Mouse (Mus musculus) hindbrain, embryonic 14.5 days (tissue): Measurements from ENCODE around the gene Fam120a. TPM values are rescaled to one million over a fixed set of nuclear protein-coding genes. Genes with fewer than 3 reads are reported as not detected.
A peak's percentile ranks its signal among the peaks of the same experiment; 100 is the strongest.

Experiments
- ATAC-seq: fragments of 200-750 bp; cut with Nextera tagmentation; 2 replicates; pipeline ENCODE4 v1.8.0; 2017; ENCODE audit warnings: moderate number of reproducible peaks, mild to moderate bottlenecking, moderate TSS enrichment, moderate library complexity; ENCODE audit not compliant: low FRiP score
- DNase-seq: peaks from one replicate; pipeline ENCODE4 v3.0.0-alpha.2; 2015; ENCODE audit warnings: low spot score
- H3K27ac ChIP-seq: fragments of 300-500 bp; sonication (generic); 2 replicates; pipeline ENCODE4 v1.5.1; 2014; ENCODE audit warnings: mild to moderate bottlenecking, moderate library complexity
- H3K27me3 ChIP-seq: fragments of 300-500 bp; sonication (generic); 2 replicates; pipeline ENCODE4 v1.6.1; 2014; ENCODE audit warnings: mild to moderate bottlenecking, low read length, mixed read lengths; ENCODE audit not compliant: control insufficient read depth, insufficient read depth
- H3K36me3 ChIP-seq: fragments of 300-500 bp; sonication (generic); replicated peaks from 2 replicates; pipeline ENCODE4 v1.6.1; 2014; ENCODE audit not compliant: control insufficient read depth, insufficient read depth
- H3K4me1 ChIP-seq: fragments of 300-500 bp; sonication (generic); replicated peaks from 2 replicates; pipeline ENCODE4 v1.6.1; 2014; ENCODE audit warnings: antibody characterized with exemption, low read length, mixed read lengths; ENCODE audit not compliant: control insufficient read depth, insufficient read depth
- H3K4me2 ChIP-seq: fragments of 300-500 bp; sonication (generic); replicated peaks from 2 replicates; pipeline ENCODE4 v1.6.1; 2014; ENCODE audit warnings: mild to moderate bottlenecking, moderate library complexity
- H3K4me3 ChIP-seq: fragments of 300-500 bp; sonication (generic); replicated peaks from 2 replicates; pipeline ENCODE4 v1.5.1; 2014; ENCODE audit warnings: mild to moderate bottlenecking, low read length
- H3K9ac ChIP-seq: fragments of 300-500 bp; sonication (generic); 2 replicates; pipeline ENCODE4 v1.6.1; 2014
- H3K9me3 ChIP-seq: fragments of 300-500 bp; sonication (generic); 2 replicates; pipeline ENCODE4 v1.6.1; 2016; ENCODE audit warnings: low read length; ENCODE audit not compliant: control insufficient read depth
- WGBS: fragments of 180-500 bp; shearing (Covaris S2); extraction: QIAGEN DNeasy Blood & Tissue Kit; methylation state at CpG from one replicate; pipeline ENCODE4 v1.1.7; 2014; 5-methylcytosine and 5-hydroxymethylcytosine counted together
- polyA plus RNA-seq: library from polyadenylated mRNA; unstranded; fragments of >200 nt; fragmentation: Nextera tagmentation; extraction: Ambion mirVana; gene quantifications from 2 replicates; pipeline ENCODE4 v1.2.1, GENCODE M21; 2014

Fam120a gene
- polyA plus RNA-seq, 1 experiment from 2014 or later, result 16.6 TPM

- 67% methylated on average over 5 of the region's 5 CpGs for WGBS
- ATAC-seq (no peak), DNase-seq (no peak)
- Histone ChIP-seq H3K4me2 (no peak overlapping the region), H3K27me3 (no peaks in the 10 kb centered on the region), H3K4me1 (no peaks in the 10 kb centered on the region), H3K36me3 (no peaks in the 10 kb centered on the region), H3K4me3 (no peak overlapping the region), H3K27ac (no peak overlapping the region), H3K9me3 (no peaks in the 10 kb centered on the region), H3K9ac (no peak overlapping the region)
These were observed 125.8 kb downstream of the Fam120a start for GRCm38 (mm10) chr13:48841905-48842592.

- Histone ChIP-seq H3K27ac (no peak overlapping the region), H3K4me3 (no peak overlapping the region), H3K4me2 (no peak overlapping the region), H3K9me3 (no peaks in the 10 kb centered on the region), H3K9ac (no peak overlapping the region), H3K4me1 (no peaks in the 10 kb centered on the region), H3K27me3 (no peaks in the 10 kb centered on the region), H3K36me3 (no peaks in the 10 kb centered on the region)
- 92% methylated on average over 2 of the region's 2 CpGs for WGBS
- DNase-seq (no peak), ATAC-seq (no peak)
These were observed 129.5 kb downstream of the Fam120a start for GRCm38 (mm10) chr13:48838284-48838683.

- no peaks in the 10 kb centered on the region for H3K4me1 ChIP-seq
- H3K36me3 ChIP-seq, result no peaks in the 10 kb centered on the region
- H3K27ac ChIP-seq, result no peak overlapping the region
- DNase-seq (no peak), ATAC-seq (no peak)
- H3K4me2 ChIP-seq, result no peak overlapping the region
- H3K27me3 ChIP-seq, result no peaks in the 10 kb centered on the region
- H3K9ac ChIP-seq, result no peak overlapping the region
- WGBS, result 86% methylated on average over 6 of the region's 6 CpGs
- no peak overlapping the region for H3K4me3 ChIP-seq
- H3K9me3 ChIP-seq, result no peaks in the 10 kb centered on the region
These were observed 130.3 kb downstream of the Fam120a start for GRCm38 (mm10) chr13:48837537-48837936.

GRCm38 (mm10) chr13:48830528-48831250, 137.1 kb downstream of the Fam120a start:
- H3K9me3 ChIP-seq, result no peaks in the 10 kb centered on the region
- H3K27ac ChIP-seq, result peak overlapping the region; percentile 69
- H3K4me2 ChIP-seq, result no peak overlapping the region
- no peaks in the 10 kb centered on the region for H3K27me3 ChIP-seq
- H3K9ac ChIP-seq, result no peak overlapping the region
- H3K4me3 ChIP-seq, result no peak overlapping the region
- WGBS, result 66% methylated on average over 14 of the region's 14 CpGs
- ATAC-seq (no peak), DNase-seq (peak; percentile 35)
- peaks cover 5% of the 10 kb centered on the region; the same call in 1 of the 2 replicates for H3K4me1 ChIP-seq
- H3K36me3 ChIP-seq, result peaks cover 46% of the 10 kb centered on the region

GRCm38 (mm10) chr13:48829780-48830179, 138.0 kb downstream of the Fam120a start:
- Histone ChIP-seq H3K27ac (0 out of 2 replicates have a peak overlapping the region, but pooled peaks have one; percentile 69), H3K4me3 (no peak overlapping the region), H3K27me3 (no peaks in the 10 kb centered on the region), H3K9ac (no peak overlapping the region), H3K36me3 (peaks cover 55% of the 10 kb centered on the region), H3K4me2 (no peak overlapping the region), H3K9me3 (no peaks in the 10 kb centered on the region), H3K4me1 (peaks cover 5% of the 10 kb centered on the region; the same call in 1 of the 2 replicates)
- DNase-seq (no peak), ATAC-seq (no peak)
- WGBS, result 83% methylated on average over 4 of the region's 4 CpGs

Other genes starting within 250 kb of the Fam120a start
- 10.8 and 11.2 TPM in 2 replicates for gene Phf2, start 96.9 kb downstream of the Fam120a start, polyA plus RNA-seq
- gene Wnk2, start 180.0 kb upstream of the Fam120a start, polyA plus RNA-seq, result 23.3 and 28.0 TPM in 2 replicates
- 33.3 and 33.5 TPM in 2 replicates for gene Ninj1, start 219.5 kb upstream of the Fam120a start, polyA plus RNA-seq
- 31.0 and 37.0 TPM in 2 replicates for gene Card19, start 248.0 kb upstream of the Fam120a start, polyA plus RNA-seq